Mouse (Mus musculus) gastrocnemius, adult 2 months (tissue): ENCODE measurements around the gene Lrba. TPM values are rescaled to one million over a fixed set of nuclear protein-coding genes. Genes with fewer than 3 reads are reported as not detected.
A peak's percentile ranks its signal among the peaks of the same experiment; 100 is the strongest.

Experiments
- DNase-seq: peaks from one replicate; pipeline ENCODE4 v3.0.0; 2022
- H3K27ac ChIP-seq: fragments of 200-600 bp; 2 replicates; pipeline ENCODE4 v1.8.1; 2022; ENCODE audit warnings: mild to moderate bottlenecking
- H3K4me3 ChIP-seq: fragments of 200-600 bp; 2 replicates; pipeline ENCODE4 v1.8.1; 2022; ENCODE audit warnings: mild to moderate bottlenecking, moderate library complexity
- CTCF ChIP-seq: fragments of 200-600 bp; IDR thresholded peaks from 2 replicates; pipeline ENCODE4 v1.8.1; 2022; ENCODE audit warnings: antibody characterized with exemption, mild to moderate bottlenecking, moderate library complexity
- intact Hi-C: fragments of 180-260 bp; cut with DNase I; formaldehyde crosslinking; loops from one replicate; pipeline ENCODE4 v1.15.1; 2025
- total RNA-seq, 2 experiments: library from RNA; stranded (reverse); gene quantifications; 2 replicates each; pipeline ENCODE4 v1.2.3; 2021

Gene Lrba
- total RNA-seq, 2 experiments from 2014 or later: 24.1 to 28.3 TPM

- intact Hi-C loops: no loop called here
- no peak for DNase-seq
These were observed 70.4 kb downstream of the Lrba start for GRCm38 (mm10) chr3:86294866-86295265.

GRCm38 (mm10) chr3:86296214-86296613 lies 71.7 kb downstream of the Lrba start:
- Histone ChIP-seq H3K27ac (no peak overlapping the region), H3K4me3 (no peak overlapping the region)
- intact Hi-C loops: no loop called here
- TF ChIP-seq CTCF: no peak
- DNase-seq: no peak

More at GRCm38 (mm10) chr3:86294866-86295265, 70.4 kb downstream of the Lrba start:
- no peak overlapping the region for H3K27ac ChIP-seq
- no peak for TF ChIP-seq CTCF
- H3K4me3 ChIP-seq: no peak overlapping the region

- TF ChIP-seq CTCF: no peak
These were observed 84.4 kb downstream of the Lrba start for GRCm38 (mm10) chr3:86308833-86309232.

GRCm38 (mm10) chr3:86310216-86310615 lies 85.7 kb downstream of the Lrba start:
- Histone ChIP-seq H3K4me3 (no peak overlapping the region), H3K27ac (no peak overlapping the region)
- no peak for TF ChIP-seq CTCF
- intact Hi-C loops: no loop called here
- no peak for DNase-seq

More at GRCm38 (mm10) chr3:86308833-86309232, 84.4 kb downstream of the Lrba start:
- Histone ChIP-seq H3K4me3 (no peak overlapping the region), H3K27ac (no peak overlapping the region)
- no peak for DNase-seq
- intact Hi-C loops: no loop called here

GRCm38 (mm10) chr3:86311406-86311805 lies 86.9 kb downstream of the Lrba start:
- intact Hi-C loops: no loop called here
- no peak for DNase-seq
- Histone ChIP-seq H3K4me3 (no peak overlapping the region), H3K27ac (no peak overlapping the region)
- TF ChIP-seq CTCF: no peak

- H3K27ac ChIP-seq: no peak overlapping the region
- DNase-seq: no peak
- no peak for TF ChIP-seq CTCF
- no peak overlapping the region for H3K4me3 ChIP-seq
- intact Hi-C loops: no loop called here
These were observed 93.2 kb downstream of the Lrba start for GRCm38 (mm10) chr3:86317636-86318035.

- Histone ChIP-seq H3K4me3 (no peak overlapping the region), H3K27ac (no peak overlapping the region)
- DNase-seq: no peak
- peak; percentile 70 for TF ChIP-seq CTCF
- intact Hi-C loops: loop anchor here (10.0 kb wide), 3 partner anchors 436 to 646 kb away; no protein-coding TSS in a partner anchor
These were observed 104.1 kb downstream of the Lrba start for GRCm38 (mm10) chr3:86328531-86328930.

GRCm38 (mm10) chr3:86343261-86343660 lies 118.8 kb downstream of the Lrba start:
- Histone ChIP-seq H3K4me3 (no peak overlapping the region), H3K27ac (no peak overlapping the region)
- intact Hi-C loops: no loop called here
- DNase-seq: no peak
- no peak for TF ChIP-seq CTCF

GRCm38 (mm10) chr3:86362486-86362885 lies 138.0 kb downstream of the Lrba start:
- no peak for TF ChIP-seq CTCF
- H3K27ac ChIP-seq: no peak overlapping the region
- intact Hi-C loops: no loop called here
- no peak for DNase-seq
- H3K4me3 ChIP-seq: no peak overlapping the region

GRCm38 (mm10) chr3:86371466-86371865 lies 147.0 kb downstream of the Lrba start:
- no peak for TF ChIP-seq CTCF
- no peak for DNase-seq
- Histone ChIP-seq H3K4me3 (no peak overlapping the region), H3K27ac (no peak overlapping the region)
- intact Hi-C loops: no loop called here

GRCm38 (mm10) chr3:86375276-86375675 lies 150.8 kb downstream of the Lrba start:
- no peak for DNase-seq
- intact Hi-C loops: no loop called here
- H3K27ac ChIP-seq: no peak overlapping the region
- H3K4me3 ChIP-seq: no peak overlapping the region
- no peak for TF ChIP-seq CTCF

GRCm38 (mm10) chr3:86382557-86382956 lies 158.1 kb downstream of the Lrba start:
- TF ChIP-seq CTCF: no peak
- intact Hi-C loops: no loop called here
- Histone ChIP-seq H3K27ac (no peak overlapping the region), H3K4me3 (no peak overlapping the region)
- DNase-seq: no peak

GRCm38 (mm10) chr3:86385047-86385446 lies 160.6 kb downstream of the Lrba start:
- intact Hi-C loops: no loop called here
- TF ChIP-seq CTCF: no peak
- H3K4me3 ChIP-seq: no peak overlapping the region
- no peak for DNase-seq
- no peak overlapping the region for H3K27ac ChIP-seq

GRCm38 (mm10) chr3:86386246-86386645 lies 161.8 kb downstream of the Lrba start:
- Histone ChIP-seq H3K27ac (no peak overlapping the region), H3K4me3 (no peak overlapping the region)
- no peak for DNase-seq
- intact Hi-C loops: no loop called here
- TF ChIP-seq CTCF: no peak
